Mouse (Mus musculus) natural killer cell, adult 2 months (primary cell): ENCODE measurements at regions not wholly inside any gene's neighbourhood (a gene's known extent, or its start where the extent isn't known, plus 50 kb on each side); places are given as distances from the start of the nearest gene placed in this dataset.

Source experiments
- DNase-seq, 2 experiments: peaks; one replicate each; pipeline ENCODE4 v3.0.0; 2022; ENCODE audit warnings: low spot score in 2 of 2

DNA sequence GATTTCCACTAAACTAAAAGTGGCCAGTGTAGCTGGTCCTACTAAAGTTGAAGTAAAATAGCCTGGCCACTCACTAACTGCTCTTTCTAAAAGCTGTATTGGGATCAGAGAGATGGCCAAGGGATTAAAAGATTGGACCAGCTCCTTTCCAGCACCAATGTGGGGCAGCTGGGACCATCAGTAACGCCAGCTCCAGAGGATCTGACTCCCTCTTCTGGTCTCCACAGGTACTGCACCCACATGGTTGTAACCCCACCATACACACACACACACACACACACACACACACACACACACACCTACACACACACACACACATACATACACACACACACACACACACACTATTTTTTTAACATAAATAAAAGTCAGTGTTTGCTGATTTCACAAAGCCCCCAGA, 122.1 kb upstream of the Topaz1 start:
- no peak for DNase-seq

- no peak for DNase-seq
Observed at GRCm38 (mm10) chr9:122626346-122626745, 120.8 kb upstream of the Topaz1 start.

GRCm38 (mm10) chr9:122629171-122629904, 117.8 kb upstream of the Topaz1 start:
- DNase-seq = no peak

GRCm38 (mm10) chr9:122631793-122632192, 115.4 kb upstream of the Topaz1 start:
- DNase-seq = no peak

- DNase-seq = no peak
Observed at GRCm38 (mm10) chr9:122633484-122633883, 113.7 kb upstream of the Topaz1 start.

DNA sequence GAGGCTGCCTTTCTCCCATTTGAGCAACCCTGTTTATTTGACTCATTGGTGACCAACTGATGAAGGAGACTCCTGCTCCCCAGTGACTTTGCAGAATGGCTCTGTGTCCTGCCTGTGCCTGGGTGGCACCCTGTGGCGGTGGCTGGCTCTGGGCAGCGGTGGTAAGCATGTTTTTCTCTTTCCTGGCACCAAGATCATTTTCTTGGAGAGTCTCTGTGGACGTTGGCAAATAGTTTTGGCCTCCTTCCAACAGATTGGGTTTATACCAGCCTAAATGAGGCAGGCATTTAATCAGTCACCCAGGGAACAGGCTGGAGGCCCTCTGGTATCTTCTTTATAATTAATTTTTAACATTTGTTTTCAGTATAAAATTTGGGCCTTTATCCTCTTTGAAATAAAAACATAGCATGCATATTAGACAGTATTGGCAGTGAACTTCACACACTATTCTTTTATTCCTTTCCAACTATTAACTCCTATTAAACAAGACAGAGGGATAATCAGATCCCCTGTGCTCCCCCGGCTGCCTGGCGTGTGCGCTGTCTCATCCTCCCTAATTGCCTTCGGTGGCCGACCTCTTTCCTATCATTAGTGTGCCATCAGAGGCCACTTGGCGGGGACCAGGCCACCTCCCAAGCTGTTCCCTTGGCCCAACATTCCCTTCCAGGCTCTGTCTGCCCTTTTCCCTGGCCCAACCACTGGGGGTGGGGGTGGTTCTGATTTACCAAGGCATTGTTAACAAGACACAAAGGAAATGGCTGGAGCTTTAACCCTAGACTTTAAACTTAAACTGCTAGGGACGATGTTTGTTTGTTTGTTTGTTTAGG, 111.8 kb upstream of the Topaz1 start:
- DNase-seq = no peak

GRCm38 (mm10) chr9:122637591-122637990, 109.6 kb upstream of the Topaz1 start:
- no peak for DNase-seq

DNA sequence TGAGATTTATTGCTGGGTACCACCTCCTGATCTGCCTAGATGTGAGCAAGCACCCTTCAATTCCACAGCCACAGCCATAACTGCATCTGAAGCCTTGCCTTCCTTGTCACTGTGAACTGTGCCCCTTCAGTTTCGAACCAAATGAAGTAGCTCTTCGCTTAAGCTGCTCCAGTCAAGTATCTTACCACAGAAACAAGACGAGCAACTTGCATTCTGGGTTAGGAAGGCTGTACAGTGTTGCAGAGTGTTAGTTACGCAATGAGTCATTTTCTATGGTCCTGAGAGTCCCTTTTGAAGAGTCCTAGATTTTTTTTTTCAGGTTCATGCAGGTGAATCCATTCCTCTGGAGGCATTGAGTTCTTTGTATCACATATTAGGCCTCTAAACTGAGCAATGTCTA, 107.9 kb upstream of the Topaz1 start:
- DNase-seq = no peak

DNA sequence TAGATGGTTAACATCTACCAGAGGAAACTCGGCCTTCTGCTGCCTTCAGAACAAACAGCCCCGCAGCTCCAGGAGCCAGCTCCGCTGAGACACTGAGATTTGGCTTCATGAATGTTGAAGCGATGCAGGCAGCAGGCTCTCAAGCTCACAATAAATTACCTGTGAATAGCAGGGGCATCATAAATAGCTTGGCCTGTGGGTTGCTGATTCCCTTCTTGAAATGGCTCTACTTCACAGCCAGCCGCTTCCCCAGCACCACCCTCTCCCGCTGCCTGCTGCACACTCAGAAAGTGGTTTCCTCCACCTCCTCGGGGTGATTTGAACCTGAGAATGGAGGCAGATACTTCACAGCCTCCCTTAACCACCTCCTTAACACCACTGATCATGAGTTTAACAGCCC, 104.2 kb upstream of the Topaz1 start:
- no peak for DNase-seq

DNA sequence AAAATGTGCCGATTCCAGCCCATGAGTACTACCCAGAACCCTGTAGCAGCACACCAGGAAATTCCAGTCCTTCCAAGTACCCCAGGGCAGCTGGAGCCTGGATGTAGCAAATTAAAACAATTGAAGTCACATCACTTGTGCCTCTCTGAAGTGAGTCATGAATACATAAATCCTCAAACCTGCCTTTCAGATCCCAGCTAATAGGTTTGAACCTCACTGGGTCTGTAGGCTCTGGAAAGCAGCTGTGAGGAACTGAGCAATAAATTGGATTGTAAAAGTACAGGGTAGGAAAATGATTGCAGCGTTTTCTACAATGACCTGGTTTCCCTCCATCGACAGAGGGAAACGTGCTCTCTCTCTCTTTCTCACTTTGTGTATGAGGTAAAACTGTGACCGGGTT, 101.6 kb upstream of the Topaz1 start:
- no peak for DNase-seq

GRCm38 (mm10) chr9:122650862-122651261, 96.3 kb upstream of the Topaz1 start:
- DNase-seq = no peak

DNA sequence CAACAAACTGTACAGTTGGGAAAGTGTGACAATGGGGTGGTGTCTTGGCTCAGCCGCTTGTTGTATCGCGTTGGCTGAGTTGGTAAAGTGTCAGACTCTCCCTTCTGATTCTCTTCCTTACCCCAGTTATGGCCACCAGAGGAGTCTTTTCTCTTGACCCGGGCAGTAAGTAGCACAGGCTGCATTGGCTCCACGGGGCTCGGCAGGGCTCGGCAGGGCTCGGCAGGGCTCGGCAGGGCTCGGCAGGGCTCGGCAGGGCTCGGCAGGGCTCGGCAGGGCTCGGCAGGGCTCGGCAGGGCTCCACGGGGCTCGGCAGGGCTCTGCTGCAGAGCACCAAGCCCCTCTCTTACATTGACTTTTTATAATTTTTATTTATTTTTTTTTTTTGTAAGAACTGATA, 91.6 kb upstream of the Topaz1 start:
- DNase-seq = peak in 1 of 2 experiments; percentile 5

DNA sequence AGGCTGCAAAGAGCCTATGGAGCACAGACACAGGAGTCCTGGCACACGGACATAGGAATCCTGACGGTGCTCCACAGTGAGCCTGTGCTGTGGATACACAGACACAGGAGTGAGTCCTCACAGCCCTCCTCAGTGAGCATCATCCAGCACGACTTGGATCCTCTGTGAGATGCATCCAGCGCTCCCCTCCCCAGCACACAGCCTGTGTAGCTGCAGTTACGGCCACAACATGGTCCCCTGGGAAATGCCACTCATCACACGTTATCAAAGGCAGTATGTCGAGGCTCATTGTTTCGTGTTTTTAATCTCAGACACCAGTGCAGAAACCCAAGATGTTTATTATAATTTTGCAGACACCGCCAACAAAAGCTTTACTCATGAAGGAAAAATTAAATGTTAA, 87.1 kb upstream of the Topaz1 start:
- DNase-seq = no peak

DNA sequence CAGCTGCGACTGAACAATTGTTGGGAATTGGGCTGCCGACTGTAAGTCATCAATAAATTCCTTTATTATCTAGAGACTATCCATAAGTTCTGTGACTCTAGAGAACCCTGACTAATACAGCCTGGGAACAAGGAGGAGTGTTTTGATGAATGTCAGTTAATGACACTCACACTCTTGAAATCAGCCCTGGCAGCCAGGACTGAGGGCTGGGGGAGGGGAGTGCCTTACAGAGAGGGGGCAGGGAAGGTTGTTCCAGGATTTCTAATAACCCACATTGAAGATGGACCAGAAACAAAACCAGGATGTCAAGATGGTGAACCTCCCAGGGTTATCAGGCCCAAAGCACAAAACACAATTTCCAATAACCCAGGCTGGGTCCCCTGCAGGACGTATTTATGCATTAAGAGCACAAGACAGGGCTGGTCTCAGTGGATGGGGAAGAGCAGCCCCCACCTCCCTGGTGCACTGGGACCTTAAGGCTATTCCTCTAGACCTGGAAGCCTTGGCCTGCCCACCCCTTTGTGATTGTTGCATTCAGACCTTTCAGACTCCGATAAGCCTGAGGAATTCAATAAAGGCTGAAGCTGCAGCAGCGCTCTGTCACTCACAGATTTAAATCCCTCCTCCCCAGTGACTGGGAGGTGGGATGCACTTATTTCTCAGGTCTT, 80.0 kb upstream of the Topaz1 start:
- DNase-seq = no peak

DNA sequence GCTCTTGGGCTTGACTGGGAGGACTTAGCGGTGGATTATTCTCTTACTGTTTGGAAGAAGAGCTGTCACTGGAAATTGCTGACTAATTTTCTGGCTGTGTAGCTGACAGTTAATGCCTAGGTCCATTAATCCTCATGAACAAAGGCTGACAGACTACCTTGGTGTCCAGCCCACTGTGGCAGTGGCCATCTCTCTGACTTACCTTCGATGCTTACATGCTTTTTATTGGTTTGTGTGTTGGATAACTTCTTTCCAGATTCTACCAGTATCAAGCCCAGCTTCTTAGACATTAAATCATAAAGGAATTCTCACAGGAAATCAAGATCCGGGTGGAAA, 79.5 kb upstream of the Topaz1 start:
- DNase-seq = no peak

DNA sequence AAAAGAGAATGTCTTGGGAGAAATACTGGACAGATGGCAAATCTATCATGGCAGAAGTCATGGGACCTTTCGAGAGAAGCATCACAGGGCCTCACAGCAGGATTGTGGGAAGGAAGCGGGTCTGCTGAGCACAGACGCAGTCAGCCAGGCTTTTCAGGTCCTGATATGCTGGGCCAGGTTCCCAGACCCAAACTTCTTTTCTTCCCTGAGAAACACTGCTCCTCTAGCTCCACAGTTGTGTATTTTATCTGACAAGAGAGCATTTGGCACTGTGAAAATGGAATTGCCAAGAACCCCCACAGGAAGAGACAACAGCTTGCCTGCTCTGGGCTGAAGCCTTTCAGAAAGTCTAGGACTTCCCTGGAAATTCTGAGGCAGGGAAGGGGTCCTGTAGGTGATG, 73.4 kb upstream of the Topaz1 start:
- DNase-seq = no peak

GRCm38 (mm10) chr9:122678001-122678696, 69.0 kb upstream of the Topaz1 start:
- no peak for DNase-seq

GRCm38 (mm10) chr9:122687170-122687569, 60.0 kb upstream of the Topaz1 start:
- no peak for DNase-seq

- no peak for DNase-seq
Observed at GRCm38 (mm10) chr9:122691879-122692278, 55.3 kb upstream of the Topaz1 start.

- DNase-seq = no peak
Observed at GRCm38 (mm10) chr9:122695724-122696123, 51.4 kb upstream of the Topaz1 start.
